Comparison of ENCODE assay signal across 16 mouse cellular contexts in the genomic region with DNA sequence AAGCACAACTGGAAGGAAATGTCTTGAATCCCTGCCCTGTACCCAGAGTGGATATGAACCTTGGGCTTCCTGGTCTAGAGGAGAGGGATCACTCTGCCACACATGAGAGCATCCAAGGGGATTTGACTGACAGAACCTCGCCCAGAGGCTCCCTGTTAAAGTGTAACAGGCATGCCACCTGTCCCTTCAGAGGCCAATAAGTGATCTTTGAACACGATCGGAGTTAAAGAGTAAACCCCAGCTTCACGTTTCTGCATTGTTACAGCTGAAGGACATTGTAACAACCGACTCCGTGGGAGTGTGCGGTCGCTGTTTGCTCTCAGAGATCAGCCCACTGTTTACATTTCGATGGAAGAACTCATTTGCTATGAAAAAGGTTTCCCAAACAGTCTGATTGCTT. TPM values are rescaled to one million over a fixed set of nuclear protein-coding genes. Genes with fewer than 3 reads are reported as not detected.
DNase-seq lines count a peak whose midpoint lies in the region; ATAC-seq lines count a peak whose summit lies in the region.
"Had no signal": no experiment of that assay in that cellular context is flagged by ENCODE, and none has a peak within 500 bp of the region (broad histone marks: within the 10 kb centered on the region; RNA-seq: fewer than 3 reads in every experiment).

No protein-coding gene starts in this region.

- H3K4me1 ChIP-seq in midbrain, embryonic 11.5 days (ENCODE audit: control insufficient read depth, insufficient read depth, low read length), result no peaks in the 10 kb centered on the region
- H3K4me1 ChIP-seq in midbrain, embryonic 15.5 days, result no peaks in the 10 kb centered on the region
- H3K4me1 ChIP-seq in liver, embryonic 12.5 days, result no peaks in the 10 kb centered on the region
- H3K4me1 ChIP-seq: neural tube, embryonic 12.5 days had no signal

- 72% methylated on average over 9 of the region's 9 CpGs for WGBS in midbrain, embryonic 11.5 days
- WGBS in midbrain, embryonic 15.5 days, result 68% methylated on average over 9 of the region's 9 CpGs
- WGBS in liver, embryonic 12.5 days (ENCODE audit: insufficient replicate concordance), result 64% methylated on average over 9 of the region's 9 CpGs

- no peak overlapping the region for H3K4me3 ChIP-seq in midbrain, embryonic 11.5 days (ENCODE audit: low read depth, low read length)
- H3K4me3 ChIP-seq in midbrain, embryonic 15.5 days, result no peak overlapping the region
- H3K4me3 ChIP-seq in liver, embryonic 12.5 days, result no peak overlapping the region
- H3K4me3 ChIP-seq: neural tube, embryonic 12.5 days had no signal

- no peaks in the 10 kb centered on the region for H3K9me3 ChIP-seq in midbrain, embryonic 11.5 days (ENCODE audit: control insufficient read depth, low read length)
- H3K9me3 ChIP-seq in midbrain, embryonic 15.5 days, result no peaks in the 10 kb centered on the region
- no peaks in the 10 kb centered on the region for H3K9me3 ChIP-seq in liver, embryonic 12.5 days (replicated peaks)
- H3K9me3 ChIP-seq: neural tube, embryonic 12.5 days had no signal

- peak; percentile 61 for DNase-seq in midbrain, embryonic 11.5 days (ENCODE audit: low spot score, missing footprints)
- peak; percentile 93 for DNase-seq in kidney, adult 9 months
- no peak for DNase-seq in embryo, embryonic 10 days (ENCODE audit: low spot score)
- DNase-seq in cerebellum, adult 8-10 months, result no peak
- no peak for DNase-seq in right cerebral cortex, adult 18-20 months
- DNase-seq: adrenal gland, postnatal 25 days; heart, adult 18-20 months; heart, postnatal 10 days; lung, adult 2 months; midbrain, embryonic 14.5 days; right cerebral cortex, postnatal 25 days; thymus, adult 2 months had no signal

- H3K36me3 ChIP-seq in midbrain, embryonic 11.5 days (ENCODE audit: control insufficient read depth, insufficient read depth, low read length), result no peaks in the 10 kb centered on the region
- no peaks in the 10 kb centered on the region for H3K36me3 ChIP-seq in midbrain, embryonic 15.5 days (replicated peaks)
- H3K36me3 ChIP-seq in liver, embryonic 12.5 days, result no peaks in the 10 kb centered on the region
- H3K36me3 ChIP-seq: neural tube, embryonic 12.5 days had no signal

- no peak overlapping the region for H3K4me2 ChIP-seq in midbrain, embryonic 11.5 days
- no peak overlapping the region for H3K4me2 ChIP-seq in midbrain, embryonic 15.5 days
- H3K4me2 ChIP-seq in liver, embryonic 12.5 days, result no peak overlapping the region
- H3K4me2 ChIP-seq: neural tube, embryonic 12.5 days had no signal

- no peaks in the 10 kb centered on the region for H3K27me3 ChIP-seq in midbrain, embryonic 11.5 days (ENCODE audit: control insufficient read depth, insufficient read depth, low read length)
- H3K27me3 ChIP-seq in midbrain, embryonic 15.5 days (replicated peaks), result no peaks in the 10 kb centered on the region
- H3K27me3 ChIP-seq in liver, embryonic 12.5 days (replicated peaks), result 0 out of 2 replicates have a peak, but pooled peaks cover 7% of the 10 kb centered on the region
- H3K27me3 ChIP-seq: neural tube, embryonic 12.5 days had no signal

- ATAC-seq in midbrain, embryonic 11.5 days (ENCODE audit: low FRiP score), result no peak
- no peak for ATAC-seq in midbrain, embryonic 15.5 days (replicated peaks)
- peak; percentile 55 for ATAC-seq in liver, embryonic 12.5 days
- ATAC-seq: CD4-positive, CD25-positive, alpha-beta regulatory T cell, adult 4 months had no signal

- no peak overlapping the region for H3K9ac ChIP-seq in midbrain, embryonic 11.5 days (ENCODE audit: low read length)
- no peak overlapping the region for H3K9ac ChIP-seq in midbrain, embryonic 15.5 days
- no peak overlapping the region for H3K9ac ChIP-seq in liver, embryonic 12.5 days
- H3K9ac ChIP-seq: neural tube, embryonic 12.5 days had no signal

- no peak overlapping the region for H3K27ac ChIP-seq in midbrain, embryonic 11.5 days (ENCODE audit: low read depth, low read length)
- no peak overlapping the region for H3K27ac ChIP-seq in midbrain, embryonic 15.5 days
- H3K27ac ChIP-seq in liver, embryonic 12.5 days, result no peak overlapping the region
- H3K27ac ChIP-seq: neural tube, embryonic 12.5 days had no signal

RNA-seq across cellular contexts. Expression of gene Ntn4, which starts 16.8 kb away (rescaled TPM):
- polyA plus RNA-seq in midbrain, embryonic 11.5 days (2014; fragmentation: Nextera tagmentation; extraction: Ambion mirVana), result 1.8 and 2.6 TPM in 2 replicates
- polyA plus RNA-seq in midbrain, embryonic 15.5 days (2015; fragmentation: Nextera tagmentation; extraction: Ambion mirVana), result 1.2 and 1.8 TPM in 2 replicates
- 0.17 and 0.26 TPM in 2 replicates for polyA plus RNA-seq in liver, embryonic 12.5 days (2016; fragmentation: Nextera tagmentation; extraction: Ambion mirVana)

RNA-seq across cellular contexts. Expression of gene Snrpf, which starts 34.2 kb away (rescaled TPM):
- polyA plus RNA-seq in midbrain, embryonic 11.5 days (2014; fragmentation: Nextera tagmentation; extraction: Ambion mirVana), result 145 and 150 TPM in 2 replicates
- polyA plus RNA-seq in midbrain, embryonic 15.5 days (2015; fragmentation: Nextera tagmentation; extraction: Ambion mirVana), result 59.1 and 60.3 TPM in 2 replicates
- 121 and 128 TPM in 2 replicates for polyA plus RNA-seq in liver, embryonic 12.5 days (2016; fragmentation: Nextera tagmentation; extraction: Ambion mirVana)

Comparison
In these comparisons a context has a peak if more than half of its experiments do, and no peak if none do; other contexts are left out.
1. DNase-seq: peak in midbrain, embryonic 11.5 days (single experiment) and kidney, adult 9 months (single experiment); none in embryo, embryonic 10 days (single experiment), cerebellum, adult 8-10 months (single experiment) and right cerebral cortex, adult 18-20 months (single experiment).